Mouse (Mus musculus): ENCODE measurements around the gene B4galt2. TPM values are rescaled to one million over a fixed set of nuclear protein-coding genes. Genes with fewer than 3 reads are reported as not detected.

Gene B4galt2
- polyA plus RNA-seq, 1 experiment from 2014 or later = 45.5 TPM

- Histone ChIP-seq H3K9ac (peak overlapping the region; percentile 97), H3K36me3 (peaks cover 43% of the 10 kb centered on the region), H3K27me3 (no peaks in the 10 kb centered on the region), H3K9me3 (no peaks in the 10 kb centered on the region), H3K27ac (replicated peaks) (no peak overlapping the region), H3K4me1 (replicated peaks) (peaks cover 61% of the 10 kb centered on the region), H3K4me2 (peak overlapping the region; percentile 91), H3K4me3 (peak overlapping the region; percentile 96)
- ATAC-seq (ENCODE audit: low read depth) = no peak
- WGBS = 87% methylated on average over 9 of the region's 9 CpGs
Measured at GRCm38 (mm10) chr4:117885994-117886393, 2.7 kb upstream of the B4galt2 start.

GRCm38 (mm10) chr4:117885093-117885492 is 1.8 kb upstream of the B4galt2 start:
- Histone ChIP-seq H3K4me2 (no peak overlapping the region), H3K27ac (replicated peaks) (no peak overlapping the region), H3K4me3 (no peak overlapping the region), H3K36me3 (peaks cover 48% of the 10 kb centered on the region), H3K4me1 (replicated peaks) (peaks cover 64% of the 10 kb centered on the region), H3K9me3 (no peaks in the 10 kb centered on the region), H3K27me3 (no peaks in the 10 kb centered on the region), H3K9ac (no peak overlapping the region; the same call in 1 of the 2 replicates)
- WGBS = 94% methylated on average over 10 of the region's 10 CpGs
- ATAC-seq (ENCODE audit: low read depth) = no peak

GRCm38 (mm10) chr4:117884146-117884545 is 859 bp upstream of the B4galt2 start:
- peak overlapping the region; percentile 90 for H3K4me2 ChIP-seq
- ATAC-seq (ENCODE audit: low read depth) = no peak
- no peak overlapping the region for H3K27ac ChIP-seq (replicated peaks)
- peaks cover 49% of the 10 kb centered on the region for H3K36me3 ChIP-seq
- H3K4me3 ChIP-seq = peak overlapping the region; percentile 76
- H3K27me3 ChIP-seq = no peaks in the 10 kb centered on the region
- WGBS = 93% methylated on average over 1 of the region's 1 CpGs
- H3K9me3 ChIP-seq = no peaks in the 10 kb centered on the region
- peak overlapping the region; percentile 97 for H3K9ac ChIP-seq
- H3K4me1 ChIP-seq (replicated peaks) = peaks cover 73% of the 10 kb centered on the region

- no peak overlapping the region for H3K4me2 ChIP-seq
- no peak for ATAC-seq (ENCODE audit: low read depth)
- WGBS = 73% methylated on average over 5 of the region's 5 CpGs
- H3K36me3 ChIP-seq = peaks cover 73% of the 10 kb centered on the region
- H3K27ac ChIP-seq (replicated peaks) = no peak overlapping the region
- H3K4me3 ChIP-seq = no peak overlapping the region
- H3K9ac ChIP-seq = peak overlapping the region; percentile 45
- H3K4me1 ChIP-seq (replicated peaks) = peaks cover 49% of the 10 kb centered on the region
- H3K27me3 ChIP-seq = no peaks in the 10 kb centered on the region
- H3K9me3 ChIP-seq = no peaks in the 10 kb centered on the region
Measured at GRCm38 (mm10) chr4:117878703-117879102, 4.6 kb downstream of the B4galt2 start.

GRCm38 (mm10) chr4:117878301-117878700 is 5.0 kb downstream of the B4galt2 start:
- peaks cover 77% of the 10 kb centered on the region for H3K36me3 ChIP-seq
- WGBS = 45% methylated on average over 10 of the region's 10 CpGs

GRCm38 (mm10) chr4:117873615-117874014 is 9.7 kb downstream of the B4galt2 start:
- ATAC-seq (ENCODE audit: low read depth) = no peak
- Histone ChIP-seq H3K4me1 (replicated peaks) (peaks cover 22% of the 10 kb centered on the region), H3K4me3 (no peak overlapping the region), H3K9ac (no peak overlapping the region), H3K36me3 (peaks cover 56% of the 10 kb centered on the region), H3K27ac (replicated peaks) (no peak overlapping the region), H3K9me3 (no peaks in the 10 kb centered on the region), H3K4me2 (no peak overlapping the region), H3K27me3 (no peaks in the 10 kb centered on the region)
- 91% methylated on average over 9 of the region's 9 CpGs for WGBS

More at GRCm38 (mm10) chr4:117878301-117878700, 5.0 kb downstream of the B4galt2 start:
- H3K4me2 ChIP-seq = no peak overlapping the region
- H3K27me3 ChIP-seq = no peaks in the 10 kb centered on the region
- H3K4me1 ChIP-seq (replicated peaks) = peaks cover 46% of the 10 kb centered on the region
- H3K27ac ChIP-seq (replicated peaks) = no peak overlapping the region
- no peak overlapping the region for H3K4me3 ChIP-seq
- ATAC-seq (ENCODE audit: low read depth) = no peak
- H3K9me3 ChIP-seq = no peaks in the 10 kb centered on the region
- peak overlapping the region; percentile 45 for H3K9ac ChIP-seq

- H3K4me3 ChIP-seq = no peak within 1 kb of the TSS
Measured at GRCm38 (mm10) chr4:117872471-117872886, 10.8 kb downstream of the B4galt2 start, which contains the start of gene Ccdc24. Gene Ccdc24, minus strand, starts transcription at chr4:117872557.

GRCm38 (mm10) chr4:117871787-117872186 is 11.5 kb downstream of the B4galt2 start:
- ATAC-seq (ENCODE audit: low read depth) = no peak
- Histone ChIP-seq H3K4me2 (0 out of 2 replicates have a peak overlapping the region, but pooled peaks have one; percentile 35), H3K9me3 (no peaks in the 10 kb centered on the region), H3K27me3 (peaks cover 7% of the 10 kb centered on the region; the same call in 1 of the 2 replicates), H3K4me3 (no peak overlapping the region), H3K4me1 (replicated peaks) (peaks cover 25% of the 10 kb centered on the region), H3K9ac (no peak overlapping the region), H3K27ac (replicated peaks) (no peak overlapping the region), H3K36me3 (peaks cover 40% of the 10 kb centered on the region)
- 66% methylated on average over 7 of the region's 7 CpGs for WGBS

More at GRCm38 (mm10) chr4:117872471-117872886, 10.8 kb downstream of the B4galt2 start, which contains the start of gene Ccdc24:
- H3K27me3 ChIP-seq = peaks cover 2% of the 10 kb centered on the region; the same call in 1 of the 2 replicates
- ATAC-seq (ENCODE audit: low read depth) = peak; percentile 16; the same call in 1 of the 2 replicates
- H3K4me2 ChIP-seq = peak within 1 kb of the TSS; percentile 35
- peaks cover 47% of the 10 kb centered on the region for H3K36me3 ChIP-seq
- H3K4me1 ChIP-seq (replicated peaks) = peaks cover 24% of the 10 kb centered on the region
- peak within 1 kb of the TSS; percentile 23; the same call in 1 of the 2 replicates for H3K9ac ChIP-seq
- no peaks in the 10 kb centered on the region for H3K9me3 ChIP-seq
- no peak within 1 kb of the TSS for H3K27ac ChIP-seq (replicated peaks)
- WGBS = 10% methylated on average over 14 of the region's 14 CpGs

GRCm38 (mm10) chr4:117870437-117870836 is 12.8 kb downstream of the B4galt2 start:
- Histone ChIP-seq H3K4me2 (no peak overlapping the region), H3K36me3 (peaks cover 26% of the 10 kb centered on the region), H3K27me3 (peaks cover 7% of the 10 kb centered on the region; the same call in 1 of the 2 replicates), H3K9ac (no peak overlapping the region), H3K4me1 (replicated peaks) (peaks cover 36% of the 10 kb centered on the region), H3K9me3 (no peaks in the 10 kb centered on the region), H3K4me3 (no peak overlapping the region), H3K27ac (replicated peaks) (no peak overlapping the region)
- no peak for ATAC-seq (ENCODE audit: low read depth)
- 73% methylated on average over 1 of the region's 1 CpGs for WGBS

- H3K4me2 ChIP-seq = no peak overlapping the region
- ATAC-seq (ENCODE audit: low read depth) = no peak
- WGBS = 73% methylated on average over 9 of the region's 9 CpGs
- H3K27me3 ChIP-seq = peaks cover 7% of the 10 kb centered on the region; the same call in 1 of the 2 replicates
- H3K4me1 ChIP-seq (replicated peaks) = peaks cover 36% of the 10 kb centered on the region
- no peak overlapping the region; the same call in 1 of the 2 replicates for H3K27ac ChIP-seq (replicated peaks)
- no peak overlapping the region for H3K9ac ChIP-seq
- H3K9me3 ChIP-seq = no peaks in the 10 kb centered on the region
- no peak overlapping the region for H3K4me3 ChIP-seq
- peaks cover 15% of the 10 kb centered on the region for H3K36me3 ChIP-seq
Measured at GRCm38 (mm10) chr4:117869317-117869716, 14.0 kb downstream of the B4galt2 start.

- H3K9ac ChIP-seq = peak overlapping the region; percentile 38; the same call in 1 of the 2 replicates
- H3K9me3 ChIP-seq = no peaks in the 10 kb centered on the region
- H3K4me2 ChIP-seq = peak overlapping the region; percentile 22
- no peak for ATAC-seq (ENCODE audit: low read depth)
- 14% methylated on average over 24 of the region's 24 CpGs for WGBS
- H3K27me3 ChIP-seq = peaks cover 7% of the 10 kb centered on the region; the same call in 1 of the 2 replicates
- H3K4me1 ChIP-seq (replicated peaks) = peaks cover 39% of the 10 kb centered on the region
- no peak overlapping the region for H3K27ac ChIP-seq (replicated peaks)
- no peak overlapping the region for H3K4me3 ChIP-seq
- 0 out of 2 replicates have a peak, but pooled peaks cover under 1% of the 10 kb centered on the region for H3K36me3 ChIP-seq
Measured at GRCm38 (mm10) chr4:117867823-117868222, 15.5 kb downstream of the B4galt2 start.

GRCm38 (mm10) chr4:117867000-117867399 is 16.3 kb downstream of the B4galt2 start:
- no peak overlapping the region for H3K4me3 ChIP-seq
- H3K27me3 ChIP-seq = peaks cover 7% of the 10 kb centered on the region; the same call in 1 of the 2 replicates
- H3K27ac ChIP-seq (replicated peaks) = no peak overlapping the region
- no peaks in the 10 kb centered on the region for H3K9me3 ChIP-seq
- H3K4me2 ChIP-seq = no peak overlapping the region
- peaks cover 36% of the 10 kb centered on the region for H3K4me1 ChIP-seq (replicated peaks)
- no peak overlapping the region for H3K9ac ChIP-seq
- WGBS = 83% methylated on average over 6 of the region's 6 CpGs
- ATAC-seq (ENCODE audit: low read depth) = no peak
- no peaks in the 10 kb centered on the region for H3K36me3 ChIP-seq

All from neural tube, embryonic 13.5 days (tissue).